Mouse (Mus musculus) MEL (cell line): ENCODE results near the gene Samm50.

Source experiments
- CTCF ChIP-seq, 3 experiments: IDR thresholded peaks in 2 of 3; conservative IDR thresholded peaks in 1 of 3; 2 replicates each; pipeline ENCODE4 v1.5.1; 2011 to 2012; ENCODE audit warnings: low read length in 3 of 3, low read depth in 2 of 3, mild to moderate bottlenecking in 2 of 3, improper control_type of control experiment in 1 of 3, inconsistent platforms in 1 of 3, mixed read lengths in 1 of 3, moderate library complexity in 1 of 3; ENCODE audit not compliant: control insufficient read depth in 1 of 3, insufficient read depth in 1 of 3, poor library complexity in 1 of 3, severe bottlenecking in 1 of 3
- MAFK ChIP-seq: IDR thresholded peaks from 2 replicates; pipeline ENCODE4 v1.6.1; 2011; ENCODE audit warnings: low read depth, mild to moderate bottlenecking, low read length, improper control_type of control experiment, borderline replicate concordance
- MAX ChIP-seq: IDR thresholded peaks from 2 replicates; pipeline ENCODE4 v1.6.1; 2011; ENCODE audit warnings: low read length, improper control_type of control experiment
- MYC ChIP-seq: IDR thresholded peaks from 2 replicates; pipeline ENCODE4 v1.6.1; 2011; ENCODE audit warnings: low read depth, mild to moderate bottlenecking, low read length, improper control_type of control experiment, moderate library complexity
- POLR2A ChIP-seq, 2 experiments: IDR thresholded peaks; 2 replicates each; pipeline ENCODE4 v1.6.1; 2011 to 2012; ENCODE audit warnings: low read length in 2 of 2, mild to moderate bottlenecking in 2 of 2, control low read depth in 1 of 2, improper control_type of control experiment in 1 of 2, low read depth in 1 of 2, moderate library complexity in 1 of 2; ENCODE audit not compliant: control insufficient read depth in 1 of 2, insufficient read depth in 1 of 2, poor library complexity in 1 of 2
- TBP ChIP-seq: IDR thresholded peaks from 2 replicates; pipeline ENCODE4 v1.8.0; 2011; ENCODE audit warnings: low read depth, low read length, improper control_type of control experiment
- USF1 ChIP-seq: IDR thresholded peaks from 2 replicates; pipeline ENCODE4 v1.6.1; 2014; ENCODE audit warnings: low read depth, mild to moderate bottlenecking, inconsistent platforms, low read length, improper control_type of control experiment, moderate library complexity

- TF ChIP-seq MYC (no peak), CTCF (IDR thresholded peaks at IDR 0.05 in 2 of 3, conservative IDR thresholded peaks at IDR 0.05 in 1 of 3; ENCODE audit: control insufficient read depth in 1 of 3, insufficient read depth in 1 of 3, low read depth in 2 of 3, low read length in 3 of 3, poor library complexity in 1 of 3, severe bottlenecking in 1 of 3) (no peak), USF1 (no peak), TBP (no peak), POLR2A (IDR thresholded peaks at IDR 0.05; ENCODE audit: control insufficient read depth in 1 of 2, insufficient read depth in 1 of 2, low read depth in 1 of 2, low read length in 2 of 2, poor library complexity in 1 of 2) (no peak), MAX (no peak), MAFK (no peak)
Measured at GRCm38 (mm10) chr15:84254387-84254786, 62.3 kb downstream of the Samm50 start.
